Mouse (Mus musculus) A20 (cell line): ENCODE measurements around the gene Hist1h2ac.

Experiments
- DNase-seq: peaks from one replicate; pipeline ENCODE4 v3.0.0-alpha.2; 2011; ENCODE audit warnings: low read depth, low spot score

The Hist1h2ac gene

DNA sequence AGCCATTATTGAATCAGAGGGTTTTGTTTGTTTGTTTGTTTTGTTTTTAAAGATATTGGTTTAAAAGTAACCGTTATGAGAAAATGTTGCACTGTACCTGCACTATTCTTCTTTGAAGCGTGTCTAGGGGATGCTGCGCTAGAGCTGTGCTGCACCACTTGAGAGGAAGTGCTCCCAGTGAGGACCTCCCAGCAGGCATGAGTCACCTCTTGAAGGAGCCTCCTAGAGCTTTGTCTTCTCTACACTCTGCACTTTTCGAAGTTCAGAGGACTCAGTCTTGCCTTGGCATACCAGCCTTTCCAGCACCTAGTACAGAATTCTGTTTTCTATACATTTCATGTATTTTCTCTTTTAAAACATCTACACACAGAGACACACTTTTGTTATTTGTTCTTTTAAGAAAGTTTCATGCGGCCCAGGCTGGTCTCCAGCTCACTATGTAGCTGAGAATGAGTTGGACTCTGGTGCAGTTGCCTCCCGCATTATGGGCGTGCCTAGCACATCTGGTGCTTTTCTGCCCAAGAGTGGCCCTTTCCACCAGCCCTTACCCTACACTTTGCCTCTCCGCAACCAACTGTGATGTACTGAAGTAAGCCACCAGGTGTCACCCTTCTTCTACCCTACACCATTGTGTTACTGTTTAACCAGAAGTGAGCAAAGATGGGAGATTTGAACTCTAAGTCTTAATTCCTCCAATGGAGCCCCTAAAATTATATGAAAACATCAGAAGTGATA is 17.2 kb upstream of the Hist1h2ac start:
- DNase-seq = peak; percentile 83

DNA sequence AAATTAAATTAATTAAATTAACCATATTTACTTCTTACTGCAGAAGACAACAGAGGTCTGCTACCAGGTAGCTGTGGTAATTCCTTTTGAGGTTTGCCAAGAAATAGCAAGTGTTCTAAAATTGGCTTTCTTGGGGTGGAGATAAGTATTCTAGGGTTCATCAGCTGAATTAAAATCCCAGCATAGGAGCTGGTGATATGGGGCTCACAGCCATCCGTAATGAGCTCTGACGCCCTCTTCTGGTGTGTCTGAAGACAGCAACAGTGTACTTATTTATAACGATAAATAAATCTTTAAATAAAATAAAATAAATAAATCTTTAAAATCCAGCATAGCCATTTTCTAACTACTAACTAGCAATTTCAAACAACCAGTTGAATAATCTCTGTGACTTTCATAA is 16.0 kb upstream of the Hist1h2ac start:
- no peak for DNase-seq

DNA sequence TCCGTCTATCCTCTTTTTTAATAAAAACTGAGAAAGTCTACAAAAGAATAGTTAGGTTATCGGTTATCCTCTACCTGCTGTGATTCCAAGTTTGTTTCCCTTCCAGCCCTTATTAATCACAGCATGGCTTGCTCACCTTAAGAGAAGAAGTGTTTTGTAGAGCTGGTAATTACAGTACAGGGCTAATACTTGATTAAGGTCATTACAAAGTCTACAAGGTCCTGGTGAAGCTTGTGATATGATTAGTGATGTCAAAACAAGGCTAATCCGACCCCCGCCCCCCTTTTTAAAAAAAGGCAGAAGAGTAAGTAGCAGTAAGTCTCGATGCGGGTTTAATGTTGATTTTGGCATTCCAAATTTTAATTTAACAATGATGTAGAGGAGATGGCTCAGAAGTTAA is 15.2 kb upstream of the Hist1h2ac start:
- DNase-seq = no peak

DNA sequence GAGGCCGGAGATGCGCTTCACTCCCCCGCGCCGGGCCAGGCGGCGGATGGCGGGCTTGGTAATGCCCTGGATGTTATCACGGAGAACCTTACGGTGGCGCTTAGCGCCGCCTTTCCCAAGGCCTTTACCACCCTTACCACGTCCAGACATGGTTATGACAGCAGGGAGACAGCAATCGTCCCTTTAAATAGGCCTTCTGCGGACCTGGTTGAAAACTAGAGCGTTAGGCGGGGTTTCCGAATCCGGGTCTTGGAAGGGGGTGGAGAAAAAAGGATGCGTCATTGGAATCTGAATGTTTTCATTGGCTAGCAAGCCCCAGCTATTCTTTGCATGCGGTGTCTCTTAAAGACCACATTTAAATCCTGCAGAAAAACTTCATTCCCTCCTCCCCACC is 14.5 kb upstream of the Hist1h2ac start, which contains the start of gene Hist1h4c:
Gene Hist1h4c (minus strand): TSS at position 155 of the 394 bp plus-strand sequence.
- DNase-seq = peak; percentile 98

DNA sequence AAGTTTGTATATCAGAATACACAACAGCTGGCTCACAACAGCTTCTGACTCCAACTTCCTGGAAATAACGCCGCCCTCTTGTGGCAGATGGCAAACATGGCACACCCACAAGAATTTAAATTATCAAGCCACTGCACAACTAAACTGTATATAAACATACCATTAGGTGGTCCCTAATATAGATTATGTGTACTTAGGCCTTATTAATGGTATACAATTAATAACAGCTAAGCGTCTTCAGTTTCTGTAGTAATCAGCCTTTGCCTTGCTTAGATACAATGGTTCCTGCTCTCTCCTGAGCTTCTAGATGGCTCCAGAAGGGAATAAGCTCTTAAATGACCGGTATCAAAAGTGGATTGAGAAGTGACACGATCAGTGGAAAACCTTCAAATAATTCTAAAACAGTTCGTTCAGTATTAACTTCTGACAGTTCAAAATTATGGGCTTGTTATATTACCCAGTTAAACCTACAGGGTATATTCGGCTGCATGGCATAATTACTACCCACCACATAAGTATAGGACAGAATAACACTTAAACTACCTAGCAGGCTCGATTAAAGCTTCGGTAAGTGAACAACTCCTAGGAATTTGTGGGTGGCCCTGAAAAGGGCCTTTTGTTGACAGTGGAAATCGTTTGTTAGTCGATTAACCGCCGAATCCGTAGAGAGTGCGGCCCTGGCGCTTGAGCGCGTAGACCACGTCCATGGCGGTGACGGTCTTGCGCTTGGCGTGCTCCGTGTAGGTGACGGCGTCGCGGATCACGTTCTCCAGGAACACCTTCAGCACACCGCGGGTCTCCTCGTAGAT is 13.9 kb upstream of the Hist1h2ac start:
- DNase-seq = peak; percentile 86

DNA sequence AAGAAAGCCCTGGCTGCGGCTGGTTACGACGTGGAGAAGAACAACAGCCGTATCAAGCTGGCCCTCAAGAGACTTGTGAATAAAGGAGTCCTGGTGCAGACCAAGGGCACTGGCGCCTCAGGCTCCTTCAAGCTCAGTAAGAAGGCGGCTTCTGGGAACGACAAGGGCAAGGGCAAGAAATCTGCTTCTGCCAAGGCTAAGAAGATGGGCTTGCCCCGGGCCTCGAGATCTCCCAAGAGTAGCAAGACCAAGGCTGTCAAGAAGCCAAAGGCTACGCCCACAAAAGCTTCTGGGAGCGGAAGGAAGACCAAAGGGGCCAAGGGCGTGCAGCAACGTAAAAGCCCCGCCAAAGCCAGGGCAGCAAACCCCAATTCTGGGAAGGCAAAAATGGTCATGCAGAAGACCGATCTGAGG is 12.3 kb upstream of the Hist1h2ac start:
- DNase-seq = no peak

DNA sequence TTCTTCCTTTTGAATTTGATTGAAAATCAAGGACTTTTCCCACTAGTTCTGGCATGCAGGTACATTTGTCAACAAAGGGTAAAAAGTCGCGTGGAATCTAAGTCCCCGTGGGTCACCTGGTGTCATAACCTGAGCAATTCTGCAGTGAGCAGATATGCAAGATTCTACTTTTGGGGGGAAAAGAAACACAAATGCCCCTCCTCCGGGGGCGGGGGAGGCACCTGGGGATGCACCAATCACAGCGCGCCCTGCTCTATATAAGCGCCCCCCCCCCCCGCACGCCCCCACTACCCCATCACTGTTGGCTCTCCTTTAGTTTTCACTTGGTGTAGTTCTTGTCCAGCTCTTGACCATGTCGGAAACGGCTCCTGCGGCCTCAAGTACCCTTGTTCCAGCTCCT is 11.8 kb upstream of the Hist1h2ac start, which contains the start of gene Hist1h1t:
Gene Hist1h1t (plus strand): TSS at position 301 of the 400 bp plus-strand sequence.
- DNase-seq = no peak

DNA sequence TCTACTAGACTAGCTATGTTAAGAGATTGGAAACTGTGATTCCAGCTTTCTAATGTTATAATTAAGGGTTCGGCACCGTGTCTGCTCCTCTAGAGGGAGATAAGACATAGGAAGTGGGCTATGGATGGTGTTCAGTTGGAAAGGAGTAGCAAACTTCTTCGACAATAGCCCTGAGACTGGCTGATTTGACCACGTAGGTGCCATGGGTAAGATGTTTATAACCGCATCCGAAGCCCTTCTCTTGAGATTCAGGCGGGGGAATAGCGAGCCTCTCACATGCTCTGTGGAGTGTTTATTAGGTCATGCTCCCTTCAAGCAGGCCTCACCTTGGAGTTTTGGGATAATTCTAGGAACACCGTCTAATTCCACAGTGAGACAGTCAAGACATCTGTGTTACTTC is 11.2 kb upstream of the Hist1h2ac start:
- DNase-seq = no peak

DNA sequence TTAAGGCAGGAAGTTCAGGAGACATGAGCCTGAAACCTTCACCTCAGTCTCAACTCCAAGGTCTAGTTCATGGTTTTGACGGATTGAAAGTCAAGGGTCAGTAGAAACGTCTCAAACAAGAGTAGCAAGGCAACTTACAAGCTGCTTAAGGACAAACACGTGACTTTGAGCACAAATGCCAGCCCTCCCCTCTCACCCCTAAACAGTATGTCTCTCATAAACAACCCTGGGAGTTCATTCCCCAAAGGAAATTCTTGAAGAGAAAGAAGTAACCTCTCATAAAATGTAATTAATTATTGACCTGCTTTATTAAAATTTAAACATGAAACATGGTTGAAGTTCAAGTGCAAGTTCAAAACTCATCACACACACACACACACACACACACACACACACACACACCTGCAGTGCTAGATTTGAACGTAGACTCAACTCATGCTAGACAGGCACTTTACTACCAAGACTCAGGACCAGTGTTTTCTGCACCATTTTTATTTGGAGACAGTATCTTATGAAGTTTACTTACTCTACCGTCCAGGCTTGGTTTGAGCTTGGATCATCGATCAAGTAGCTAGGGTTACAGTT is 10.2 kb upstream of the Hist1h2ac start:
- DNase-seq = no peak

DNA sequence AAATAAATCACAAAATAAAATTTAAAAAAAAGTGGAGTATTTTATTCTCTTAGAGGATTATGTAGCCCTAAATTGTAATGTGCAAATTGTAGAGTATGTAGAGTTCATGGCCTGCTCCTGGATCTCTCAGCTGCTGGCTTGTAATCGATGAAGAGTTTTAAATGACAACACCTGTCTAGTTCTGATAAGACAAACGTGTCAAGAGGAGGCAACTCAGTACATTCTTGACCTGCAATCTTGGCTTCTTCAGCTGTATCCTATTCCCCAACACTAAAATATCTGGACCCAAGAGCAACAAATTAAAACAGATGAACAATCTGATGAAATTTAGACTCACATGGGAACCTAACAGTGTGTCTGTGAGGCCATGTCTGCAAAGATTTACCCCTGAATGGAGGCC is 5.7 kb upstream of the Hist1h2ac start:
- no peak for DNase-seq

DNA sequence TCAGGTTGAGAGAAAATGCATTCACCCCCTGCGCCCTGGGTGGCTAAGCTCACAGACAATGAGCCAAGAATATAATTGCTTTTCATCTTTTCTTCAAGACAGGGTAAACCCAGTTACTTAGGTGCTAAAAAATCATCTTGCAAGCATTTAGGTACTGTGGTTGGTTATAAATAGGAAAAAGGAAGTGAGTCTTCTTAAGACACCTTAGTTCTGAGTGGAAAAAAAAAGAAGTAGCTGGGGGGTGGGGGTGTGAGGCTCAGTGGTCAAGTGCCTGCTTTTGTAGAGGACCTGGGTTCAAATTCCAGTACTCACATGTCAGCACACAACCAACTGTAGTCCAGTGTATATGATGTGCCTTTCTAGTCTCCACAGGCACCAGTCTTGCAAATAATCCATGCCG is 5.2 kb upstream of the Hist1h2ac start:
- DNase-seq = peak; percentile 74

DNA sequence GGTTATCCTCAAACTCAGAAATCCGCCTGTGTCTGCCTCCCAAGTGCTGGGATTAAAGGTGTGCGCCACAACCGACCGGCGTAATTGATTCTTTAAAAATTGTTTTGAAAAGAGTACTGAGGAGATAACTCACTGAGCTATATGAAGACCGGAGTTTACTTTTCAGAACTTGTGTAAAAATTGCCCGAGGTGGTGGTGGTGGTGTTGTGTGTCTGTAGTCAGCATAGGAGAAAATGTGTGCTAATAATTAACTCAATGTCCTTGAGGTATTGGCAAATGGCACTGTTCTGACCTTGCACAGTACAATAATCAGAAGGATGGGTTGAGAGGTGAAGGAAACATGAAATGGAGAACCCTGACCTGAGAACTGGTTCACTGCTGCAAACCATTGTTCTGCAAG is 4.2 kb upstream of the Hist1h2ac start:
- DNase-seq = no peak

DNA sequence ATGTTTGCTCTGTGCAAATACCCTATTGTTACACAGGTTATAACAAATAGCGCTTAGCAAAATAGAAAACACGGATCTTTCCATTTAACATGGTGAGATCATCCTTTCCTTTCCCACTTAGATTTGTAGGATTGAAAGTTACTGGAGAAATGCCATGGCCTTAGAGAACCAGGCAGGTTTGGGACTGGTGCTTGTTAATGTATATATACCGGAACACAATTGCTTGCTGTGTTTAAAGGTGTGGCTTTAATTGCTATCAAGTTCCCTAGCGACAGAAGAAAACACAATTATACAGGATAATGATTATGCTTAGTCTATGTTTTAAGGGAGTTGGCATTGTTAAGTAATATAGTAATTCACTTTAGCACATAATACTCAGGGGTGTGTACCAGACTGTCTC is 3.4 kb upstream of the Hist1h2ac start:
- no peak for DNase-seq

DNA sequence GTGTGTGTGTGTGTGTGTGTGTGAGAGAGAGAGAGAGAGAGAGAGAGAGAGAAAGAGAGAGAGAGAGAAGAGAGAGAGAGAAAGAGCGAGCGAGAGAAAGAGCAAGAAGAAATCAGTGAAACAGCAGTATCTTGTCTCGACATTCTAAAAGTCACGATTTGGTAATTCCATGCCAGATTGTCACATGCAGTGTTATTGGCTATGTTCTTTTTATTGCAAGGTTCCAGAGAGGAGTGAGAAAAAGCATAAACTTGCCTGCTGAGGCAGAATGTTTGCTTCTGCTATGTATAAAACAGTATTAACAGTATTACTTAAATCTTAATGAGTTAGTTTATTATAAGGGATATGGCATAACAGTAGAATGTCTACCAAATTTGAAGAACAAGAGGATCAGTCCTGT is 2.2 kb upstream of the Hist1h2ac start:
- DNase-seq = peak; percentile 15

DNA sequence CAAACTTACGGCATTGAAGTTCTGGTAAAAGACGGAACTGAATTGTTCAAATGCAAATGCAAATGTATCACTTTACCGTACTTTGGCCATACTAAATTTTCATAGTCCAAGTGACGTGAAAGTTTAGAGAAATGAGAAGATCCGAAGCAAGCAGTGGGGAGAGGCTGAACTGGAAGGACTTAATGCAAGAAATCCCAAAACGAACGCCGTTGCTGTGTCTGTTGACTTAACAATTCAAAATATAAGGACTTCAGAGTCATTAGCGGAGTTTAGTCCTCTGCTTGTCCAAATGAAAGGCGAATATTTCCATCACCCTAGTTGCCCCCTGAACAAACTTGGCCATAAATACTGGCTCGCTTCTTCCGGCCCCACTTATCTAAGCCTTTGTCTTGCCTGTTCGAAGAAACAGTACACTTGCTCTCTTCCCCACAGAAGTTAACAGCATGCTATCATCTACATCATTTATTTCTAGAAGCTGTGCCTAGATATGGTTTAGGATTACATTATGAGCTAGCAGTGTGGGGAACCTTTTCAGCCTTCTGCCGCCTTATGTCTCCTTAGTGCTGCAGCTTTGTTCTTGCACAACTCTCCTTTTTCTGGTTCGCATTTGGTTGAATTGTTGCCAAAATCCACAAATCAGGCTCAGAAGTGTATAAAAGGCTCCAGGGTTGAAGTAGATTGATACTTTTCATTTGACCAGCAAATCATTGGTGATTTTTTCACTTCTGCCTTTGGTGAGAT is 1.5 kb upstream of the Hist1h2ac start:
- DNase-seq = peak; percentile 72

DNA sequence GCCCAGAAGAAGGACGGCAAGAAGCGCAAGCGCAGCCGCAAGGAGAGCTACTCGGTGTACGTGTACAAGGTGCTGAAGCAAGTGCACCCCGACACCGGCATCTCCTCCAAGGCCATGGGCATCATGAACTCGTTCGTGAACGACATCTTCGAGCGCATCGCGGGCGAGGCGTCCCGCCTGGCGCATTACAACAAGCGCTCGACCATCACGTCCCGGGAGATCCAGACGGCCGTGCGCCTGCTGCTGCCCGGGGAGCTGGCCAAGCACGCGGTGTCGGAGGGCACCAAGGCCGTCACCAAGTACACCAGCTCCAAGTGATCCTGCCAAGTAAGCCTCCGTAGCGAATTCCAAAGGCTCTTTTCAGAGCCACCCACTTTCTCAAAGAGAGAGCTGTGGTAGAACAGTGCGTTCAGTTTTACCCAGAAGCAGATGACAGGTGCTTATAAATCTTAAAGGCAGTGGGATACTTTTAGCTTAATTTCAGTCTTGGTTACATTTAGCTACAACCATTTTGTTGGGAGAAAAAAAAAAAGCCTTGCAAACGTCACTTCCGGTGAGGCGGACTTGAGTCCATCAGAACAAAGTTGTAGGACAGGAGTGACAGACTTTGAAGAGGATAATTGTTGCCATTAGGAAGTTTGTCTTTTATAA is 672 bp upstream of the Hist1h2ac start:
- peak; percentile 88 for DNase-seq

DNA sequence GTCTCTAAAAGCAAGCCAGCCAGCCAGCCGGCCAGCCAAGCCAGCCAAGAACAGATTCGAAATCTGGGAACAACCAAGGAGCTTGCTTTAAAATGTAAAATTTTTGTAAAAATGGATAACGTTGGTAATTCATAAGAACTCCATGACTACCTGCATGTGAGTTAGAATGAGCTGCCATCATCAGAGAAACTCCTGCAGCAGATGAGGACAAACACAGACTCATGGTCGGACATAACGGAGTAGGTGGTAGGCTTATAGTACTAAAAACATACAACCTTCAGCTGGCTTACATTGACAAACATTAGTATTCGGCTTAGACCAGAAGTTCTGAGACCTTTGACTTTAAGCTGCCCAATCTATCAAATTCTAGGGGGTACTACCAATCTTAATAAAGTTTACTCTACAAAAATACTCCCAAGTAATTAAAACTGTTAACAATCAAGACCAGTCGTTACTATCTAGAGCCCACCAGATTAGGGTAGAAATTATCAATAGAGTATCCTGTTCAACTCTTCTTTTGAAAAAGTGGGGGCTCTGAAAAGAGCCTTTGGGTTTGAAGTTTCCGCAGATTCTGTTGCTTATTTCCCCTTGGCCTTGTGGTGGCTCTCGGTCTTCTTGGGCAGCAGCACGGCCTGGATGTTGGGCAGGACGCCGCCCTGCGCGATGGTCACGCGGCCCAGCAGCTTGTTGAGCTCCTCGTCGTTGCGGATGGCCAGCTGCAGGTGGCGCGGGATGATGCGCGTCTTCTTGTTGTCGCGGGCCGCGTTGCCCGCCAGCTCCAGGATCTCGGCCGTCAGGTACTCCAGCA is 597 bp downstream of the Hist1h2ac start:
- DNase-seq = peak; percentile 62

DNA sequence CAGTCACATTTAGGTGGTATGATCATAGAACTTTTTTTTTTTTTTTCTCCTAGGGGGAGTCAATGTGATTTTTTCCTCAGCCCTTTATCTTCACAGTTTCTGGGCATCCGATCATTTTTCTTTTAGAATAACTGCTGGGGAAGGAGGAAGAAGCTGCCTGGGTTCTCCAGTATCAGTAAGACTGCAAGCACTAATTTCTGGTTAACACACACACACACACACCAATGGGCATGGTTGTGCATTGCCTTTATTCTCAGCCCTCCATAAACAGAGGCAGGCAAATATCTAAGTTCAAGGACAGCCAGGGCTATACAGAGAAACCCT is 1.2 kb downstream of the Hist1h2ac start:
- DNase-seq = no peak

DNA sequence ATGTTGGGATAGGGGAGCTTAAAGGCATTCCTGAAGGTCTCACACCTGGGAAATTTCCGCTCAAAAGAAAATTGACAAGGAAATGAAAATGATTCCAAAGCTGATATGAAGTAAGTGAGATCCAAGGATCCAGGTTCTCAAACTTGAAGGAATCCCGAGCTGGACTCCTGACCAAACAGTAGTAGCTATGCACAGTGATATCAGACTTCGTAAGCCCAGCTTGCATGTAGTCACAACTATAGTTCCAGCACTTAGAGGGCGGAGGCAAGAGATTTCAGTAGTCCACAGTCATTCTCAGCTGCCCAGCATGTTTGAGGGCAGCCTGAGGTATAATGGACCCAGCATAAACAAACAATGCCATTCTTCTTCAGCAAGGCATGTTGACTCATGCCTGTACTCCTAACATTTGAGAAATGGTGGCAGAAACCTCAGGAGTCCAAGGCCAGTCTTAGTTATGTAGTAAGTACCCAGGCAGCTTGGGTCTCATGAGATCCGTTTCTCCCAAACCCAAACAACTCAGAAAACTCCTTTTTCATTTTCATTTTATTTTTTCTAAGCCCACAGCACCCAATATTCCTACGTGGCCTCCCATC is 1.7 kb downstream of the Hist1h2ac start:
- DNase-seq = no peak

DNA sequence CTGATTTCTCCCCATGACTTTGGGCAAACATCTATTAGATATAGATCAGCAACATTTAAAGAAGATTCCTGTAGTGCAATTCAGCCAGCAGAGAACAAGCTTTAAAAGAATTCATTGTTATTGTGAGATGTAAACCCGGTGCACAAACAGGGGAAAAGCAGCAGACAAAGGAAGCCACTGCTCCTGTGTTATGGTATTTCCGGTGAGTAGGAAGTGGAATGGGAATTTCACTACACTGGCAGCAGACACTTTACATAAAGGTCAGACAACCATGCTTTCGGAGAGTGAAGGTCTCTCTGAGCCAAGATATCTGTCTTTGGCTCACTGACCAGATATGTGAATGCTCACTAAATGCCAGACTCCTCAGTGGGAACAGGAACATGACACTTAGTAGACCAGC is 21.2 kb downstream of the Hist1h2ac start:
- no peak for DNase-seq
